Mouse (Mus musculus) right cerebral cortex, postnatal 10 days (tissue): Measurements from ENCODE around the gene Slc23a2.

Experiments
- DNase-seq, 2 experiments: peaks; one replicate each; pipeline ENCODE4 v3.0.0; 2021; ENCODE audit warnings: low spot score in 2 of 2

Slc23a2 gene

DNA sequence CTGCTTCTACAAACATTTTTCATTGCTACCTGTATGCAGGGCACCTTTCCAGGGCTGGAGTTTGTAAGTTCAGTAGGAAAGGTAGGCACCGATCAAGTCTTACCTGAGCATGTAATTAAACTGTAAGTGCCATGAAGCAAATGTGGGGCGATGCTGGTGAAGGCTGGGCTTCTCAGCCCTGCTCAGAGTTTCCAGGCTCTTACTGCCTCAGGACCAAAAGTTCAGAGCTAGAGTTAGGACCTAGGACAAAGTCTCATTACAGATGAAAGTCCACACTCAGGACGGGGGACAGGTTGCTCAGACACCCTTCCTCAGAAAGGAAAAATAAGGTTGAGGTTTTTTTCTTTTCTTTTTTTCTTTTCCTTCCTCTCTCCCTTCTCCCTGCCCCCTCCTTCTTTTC, 95.4 kb downstream of the Slc23a2 start:
- DNase-seq: no peak

GRCm38 (mm10) chr2:132048143-132048772, 96.7 kb downstream of the Slc23a2 start:
- DNase-seq: no peak

- DNase-seq: no peak
Observed at GRCm38 (mm10) chr2:132047364-132047763, 97.5 kb downstream of the Slc23a2 start.

DNA sequence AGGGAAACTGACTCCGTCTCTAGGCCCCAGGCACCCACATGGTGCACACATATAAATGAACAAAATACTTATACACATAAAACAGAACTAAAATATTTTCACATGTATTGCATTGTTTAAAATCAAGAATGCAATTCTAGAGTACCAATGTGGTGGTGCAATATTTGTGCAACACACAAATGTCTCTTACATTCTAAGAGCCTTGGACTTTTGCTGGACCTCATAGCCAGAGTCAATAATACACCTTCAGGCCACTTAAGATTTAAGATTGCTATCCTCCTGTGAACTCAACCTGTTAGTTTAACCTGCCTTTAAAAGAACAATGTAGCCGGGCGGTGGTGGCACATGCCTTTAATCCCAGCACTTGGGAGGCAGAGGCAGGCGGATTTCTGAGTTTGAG, 98.2 kb downstream of the Slc23a2 start:
- DNase-seq: no peak

GRCm38 (mm10) chr2:132044320-132045274, 100.3 kb downstream of the Slc23a2 start:
- no peak for DNase-seq

GRCm38 (mm10) chr2:132043101-132043621, 101.7 kb downstream of the Slc23a2 start:
- DNase-seq: peak; percentile 82 to 84

GRCm38 (mm10) chr2:132039894-132040293, 105.0 kb downstream of the Slc23a2 start:
- DNase-seq: no peak

DNA sequence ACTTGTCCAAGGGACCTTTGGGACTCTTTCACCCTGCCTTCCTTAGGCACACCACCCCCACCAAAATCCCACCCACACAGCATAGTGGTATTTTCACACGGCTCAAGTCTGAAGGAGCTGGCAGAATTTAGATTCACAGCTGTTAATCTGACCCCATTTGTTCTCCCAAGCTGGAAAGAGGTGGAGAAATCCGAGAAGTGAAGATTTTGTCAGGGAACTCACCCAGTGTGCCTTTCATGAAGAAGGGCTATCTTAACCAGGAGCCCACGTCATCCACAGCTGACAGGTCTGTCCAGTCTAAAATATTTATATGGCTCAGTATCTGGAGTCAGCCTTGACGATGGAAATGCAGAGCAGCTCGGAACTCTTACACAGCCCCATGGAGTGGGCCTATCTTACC, 108.6 kb downstream of the Slc23a2 start:
- no peak for DNase-seq

GRCm38 (mm10) chr2:132035470-132035835, 109.5 kb downstream of the Slc23a2 start:
- no peak for DNase-seq

DNA sequence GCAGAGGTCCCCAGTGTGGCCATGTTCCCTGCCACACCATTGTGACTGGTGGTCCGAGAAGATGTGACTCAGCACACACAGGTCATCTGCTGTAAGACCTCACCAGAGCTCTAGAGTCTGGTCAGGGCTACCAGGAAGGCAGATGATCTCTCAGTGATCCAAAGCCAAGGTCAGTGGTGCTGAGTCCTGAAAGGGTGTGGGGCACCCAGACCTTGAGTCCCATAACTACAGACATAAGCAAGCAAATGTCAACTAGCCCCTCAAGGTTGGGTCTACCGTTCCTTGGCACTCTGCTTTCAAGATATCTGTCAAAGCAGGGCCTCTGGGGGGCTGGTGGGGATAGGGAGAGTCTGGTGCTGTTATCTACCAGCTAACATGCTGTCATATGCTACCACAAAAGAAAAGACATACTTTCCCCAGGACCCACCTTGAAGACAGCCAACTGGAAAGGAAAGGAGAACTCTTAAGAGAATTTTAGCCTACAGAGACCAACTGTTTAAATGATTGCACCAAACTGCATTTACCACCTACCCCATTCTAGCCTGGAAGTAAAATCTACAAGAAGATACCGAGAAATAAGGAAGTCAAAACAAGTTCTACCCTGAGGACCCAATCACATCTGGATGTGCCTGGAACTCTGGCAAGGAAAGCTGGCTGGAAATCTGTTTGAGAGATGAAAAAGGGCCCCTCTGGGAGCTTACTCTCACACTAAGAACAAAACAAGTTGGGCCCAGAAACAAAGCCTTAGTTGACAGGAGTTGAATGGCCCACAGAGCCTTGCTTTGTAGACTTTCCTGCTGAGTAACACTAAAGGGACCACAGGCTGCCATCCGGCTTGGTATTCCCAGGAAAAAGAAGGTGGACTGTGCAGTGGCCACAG, 110.1 kb downstream of the Slc23a2 start:
- DNase-seq: no peak

DNA sequence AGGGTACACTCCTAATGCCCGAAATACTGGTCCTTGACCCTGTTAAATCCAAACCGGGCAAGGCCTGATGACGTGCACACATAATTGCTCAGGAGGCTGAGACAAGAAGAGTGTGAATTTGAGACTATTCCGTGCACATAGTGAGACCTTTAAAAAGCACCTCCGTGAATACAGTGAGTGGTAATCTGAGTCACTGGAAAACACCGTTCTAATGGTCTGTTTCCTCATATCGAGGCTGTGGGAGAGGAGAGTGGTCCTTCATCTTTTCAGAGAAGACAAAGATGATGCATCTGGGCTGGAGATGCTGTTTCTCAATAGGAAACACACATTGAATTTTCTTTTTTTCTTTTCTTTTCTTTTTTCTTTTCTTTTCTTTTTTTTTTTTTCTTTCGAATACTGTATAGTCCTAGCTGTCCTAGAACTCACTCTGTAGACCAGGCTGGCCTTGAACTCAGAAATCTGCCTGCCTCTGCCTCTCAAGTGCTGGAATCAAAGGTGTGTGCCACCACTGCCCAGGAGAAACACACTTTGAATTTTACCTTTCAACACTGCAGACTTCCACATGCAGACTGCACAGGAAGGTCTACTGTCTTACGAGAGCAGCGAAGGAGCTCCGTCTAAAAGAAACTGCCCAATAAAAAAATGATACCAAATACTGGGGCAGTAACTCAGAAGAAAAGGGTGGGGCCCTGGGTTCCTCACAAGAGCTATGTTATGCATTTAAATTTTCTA, 113.4 kb downstream of the Slc23a2 start:
- DNase-seq: no peak

- DNase-seq: peak; percentile 61 to 72
Observed at GRCm38 (mm10) chr2:132030418-132031363, 114.2 kb downstream of the Slc23a2 start.

GRCm38 (mm10) chr2:132029646-132030417, 115.1 kb downstream of the Slc23a2 start, which contains the start of gene Rassf2:
Rassf2 (minus strand) TSS chr2:132030258.
- DNase-seq: peak; percentile 92 to 93

- DNase-seq: peak in 1 of 2 experiments; percentile 61
Observed at GRCm38 (mm10) chr2:132028894-132029605, 115.9 kb downstream of the Slc23a2 start.

- DNase-seq: no peak
Observed at GRCm38 (mm10) chr2:132028107-132028506, 116.8 kb downstream of the Slc23a2 start.

DNA sequence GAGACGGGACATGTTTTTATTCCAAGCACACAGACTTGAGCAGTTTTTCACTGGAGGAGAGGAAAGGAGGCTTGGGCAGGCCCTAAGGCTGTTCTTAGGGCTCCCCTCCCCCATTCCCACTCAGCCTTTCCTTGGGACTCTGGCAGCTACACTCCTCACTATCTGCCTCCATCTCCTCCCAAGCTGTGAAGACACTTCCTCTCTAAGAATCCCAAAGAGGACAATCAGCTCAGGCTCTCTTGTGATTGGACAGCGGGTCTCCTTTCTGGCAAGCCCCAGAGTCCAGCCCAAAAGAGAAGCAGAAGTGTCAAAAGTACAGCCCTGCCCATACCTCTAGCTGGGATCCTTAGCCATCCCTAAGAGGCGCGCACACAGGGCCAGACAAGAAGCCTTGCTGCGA, 117.5 kb downstream of the Slc23a2 start:
- DNase-seq: peak in 1 of 2 experiments; percentile 33

DNA sequence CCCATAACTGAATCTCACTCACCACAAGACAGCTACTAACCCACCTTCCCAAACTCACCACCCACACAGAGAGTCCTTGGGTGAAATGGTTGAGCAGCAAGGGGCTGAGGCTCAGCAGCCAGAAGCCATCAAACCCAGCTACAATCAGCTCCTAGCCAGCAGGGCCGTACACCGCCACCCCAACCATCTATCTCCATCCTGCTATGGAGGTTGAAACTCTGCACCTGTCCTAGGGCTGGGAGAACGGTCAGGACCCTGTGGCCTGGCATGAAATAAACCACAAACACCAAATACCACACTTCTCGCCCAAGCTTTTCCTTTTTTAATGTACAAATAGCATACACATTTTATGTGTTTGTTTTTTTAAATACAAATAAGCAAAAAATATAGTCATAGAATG, 120.9 kb downstream of the Slc23a2 start:
- DNase-seq: no peak

GRCm38 (mm10) chr2:132022621-132023020, 122.3 kb downstream of the Slc23a2 start:
- DNase-seq: no peak
